Mouse (Mus musculus) stomach, embryonic 14.5 days (tissue): ENCODE data around the gene Gm49405. TPM values are rescaled to one million over a fixed set of nuclear protein-coding genes. Genes with fewer than 3 reads are reported as not detected.
"Not testable (repeated sequence)": the region's sequence is repeated elsewhere in the genome, so short reads cannot be mapped to it uniquely, and the experiment has no call there.

Experiments used
- ATAC-seq: fragments of 200-750 bp; cut with Nextera tagmentation; 2 replicates; pipeline ENCODE4 v1.8.0; 2017; ENCODE audit warnings: low read depth, moderate TSS enrichment; ENCODE audit not compliant: insufficient number of reproducible peaks, insufficient read depth, low FRiP score
- H3K27ac ChIP-seq: fragments of 300-500 bp; sonication (generic); 2 replicates; pipeline ENCODE4 v1.5.1; 2014; ENCODE audit warnings: mild to moderate bottlenecking, low read length, moderate library complexity, mixed read lengths
- H3K27me3 ChIP-seq: fragments of 300-500 bp; sonication (generic); 2 replicates; pipeline ENCODE4 v1.6.1; 2014; ENCODE audit warnings: low read length, control low read depth, mixed read lengths; ENCODE audit not compliant: control insufficient read depth, insufficient read depth
- H3K36me3 ChIP-seq: fragments of 300-500 bp; sonication (generic); 2 replicates; pipeline ENCODE4 v1.6.1; 2014; ENCODE audit warnings: mild to moderate bottlenecking, control low read depth, low read length, moderate library complexity, mixed read lengths; ENCODE audit not compliant: control insufficient read depth, insufficient read depth
- H3K4me1 ChIP-seq: fragments of 300-500 bp; sonication (generic); 2 replicates; pipeline ENCODE4 v1.6.1; 2014; ENCODE audit warnings: low read length, control low read depth, mixed read lengths; ENCODE audit not compliant: control insufficient read depth, insufficient read depth
- H3K4me2 ChIP-seq: fragments of 300-500 bp; sonication (generic); replicated peaks from 2 replicates; pipeline ENCODE4 v1.6.1; 2014; ENCODE audit warnings: low read depth, low read length, control low read depth
- H3K4me3 ChIP-seq: fragments of 300-500 bp; sonication (generic); 2 replicates; pipeline ENCODE4 v1.5.1; 2014; ENCODE audit warnings: low read depth, low read length, control low read depth
- H3K9ac ChIP-seq: fragments of 300-500 bp; sonication (generic); replicated peaks from 2 replicates; pipeline ENCODE4 v1.6.1; 2014; ENCODE audit warnings: low read depth, mild to moderate bottlenecking, control low read depth, low read length, moderate library complexity, mixed read lengths
- H3K9me3 ChIP-seq: fragments of 300-500 bp; sonication (generic); 2 replicates; pipeline ENCODE4 v1.6.1; 2016; ENCODE audit warnings: low read depth, low read length, control low read depth; ENCODE audit not compliant: control insufficient read depth
- WGBS: fragments of 180-500 bp; shearing (Covaris S2); extraction: QIAGEN DNeasy Blood & Tissue Kit; methylation state at CpG from one replicate; pipeline ENCODE4 v1.1.7; 2014; 5-methylcytosine and 5-hydroxymethylcytosine counted together
- polyA plus RNA-seq: library from polyadenylated mRNA; unstranded; fragments of >200 nt; fragmentation: Nextera tagmentation; extraction: Ambion mirVana; gene quantifications from 2 replicates; pipeline ENCODE4 v1.2.1, GENCODE M21; 2014

Gene Gm49405
- polyA plus RNA-seq, 1 experiment from 2014 or later = 3.3 TPM

DNA sequence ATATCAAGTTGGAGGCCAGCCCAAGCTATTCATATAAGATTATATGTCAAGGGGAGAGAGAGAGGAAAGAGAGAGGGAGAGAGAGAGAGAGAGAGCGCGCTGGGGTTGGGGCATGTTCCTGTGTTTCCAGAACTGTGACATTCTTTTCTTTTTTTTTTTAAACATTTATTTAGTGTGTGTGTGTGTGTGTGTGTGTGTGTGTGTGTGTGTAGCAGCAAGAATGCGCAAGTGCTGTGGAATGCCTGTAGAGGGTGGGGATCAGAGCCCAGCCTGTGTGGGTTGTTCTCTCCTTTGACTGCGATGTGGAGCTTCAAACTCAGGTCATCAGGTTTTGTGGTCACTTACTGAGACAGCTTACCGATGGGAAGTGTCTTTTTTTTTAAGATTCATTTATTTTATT is 40.2 kb upstream of the Gm49405 start:
- Histone ChIP-seq H3K9me3 (no peaks in the 10 kb centered on the region), H3K27me3 (no peaks in the 10 kb centered on the region), H3K9ac (no peak overlapping the region), H3K4me3 (no peak overlapping the region), H3K36me3 (no peaks in the 10 kb centered on the region), H3K4me2 (no peak overlapping the region), H3K4me1 (no peaks in the 10 kb centered on the region), H3K27ac (no peak overlapping the region)
- 76% methylated on average over 5 of the region's 5 CpGs for WGBS
- ATAC-seq = no peak

DNA sequence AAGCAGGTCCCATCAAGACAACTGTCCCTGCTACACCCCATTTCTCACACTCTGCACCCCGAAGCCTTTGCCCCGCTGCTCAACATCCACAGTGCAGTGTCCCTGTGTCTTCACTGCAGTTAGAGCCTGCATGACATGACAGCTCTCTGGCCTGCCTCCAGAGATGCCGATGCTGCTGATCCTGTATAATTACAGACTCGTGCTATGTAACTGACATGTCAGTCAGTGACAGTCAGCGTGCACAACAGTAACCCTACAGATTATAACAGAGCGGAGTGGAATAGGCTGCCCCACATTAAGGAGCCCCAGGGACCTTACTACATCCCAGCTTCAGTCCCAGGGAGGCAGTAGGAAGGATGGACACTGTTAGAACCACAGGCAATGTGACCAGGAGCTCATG is 38.6 kb upstream of the Gm49405 start:
- not testable (repeated sequence) for H3K9me3 ChIP-seq, H3K4me3 ChIP-seq, H3K27me3 ChIP-seq, ATAC-seq, H3K4me2 ChIP-seq, H3K4me1 ChIP-seq, H3K27ac ChIP-seq, H3K36me3 ChIP-seq, H3K9ac ChIP-seq
- WGBS = 90% methylated on average over 6 of the region's 6 CpGs

DNA sequence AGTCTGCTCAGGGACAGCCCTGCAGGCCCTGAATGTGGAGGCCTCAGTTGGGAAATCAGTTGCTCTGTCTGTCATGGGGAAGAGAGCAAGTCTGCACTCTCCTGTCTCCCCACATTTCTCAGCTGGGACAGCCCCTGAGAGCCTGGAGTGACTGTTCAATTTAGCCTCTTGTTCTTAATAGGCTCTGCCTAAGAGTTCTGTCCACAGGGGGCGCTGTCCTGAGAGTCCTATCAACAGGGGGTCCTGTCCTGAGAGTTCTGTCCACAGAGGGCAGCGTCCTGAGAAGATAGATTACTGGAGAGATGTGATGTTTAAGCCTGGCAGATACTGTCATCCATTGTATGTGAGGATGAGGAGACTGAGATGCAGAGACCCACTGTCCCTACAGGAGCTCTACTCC is 38.0 kb upstream of the Gm49405 start:
- no peak overlapping the region for H3K4me2 ChIP-seq
- H3K9ac ChIP-seq = no peak overlapping the region
- H3K27me3 ChIP-seq = no peaks in the 10 kb centered on the region
- no peak overlapping the region for H3K4me3 ChIP-seq
- no peaks in the 10 kb centered on the region for H3K36me3 ChIP-seq
- no peaks in the 10 kb centered on the region for H3K9me3 ChIP-seq
- WGBS = 13% methylated on average over 2 of the region's 2 CpGs
- ATAC-seq = no peak
- H3K27ac ChIP-seq = no peak overlapping the region
- no peaks in the 10 kb centered on the region for H3K4me1 ChIP-seq

DNA sequence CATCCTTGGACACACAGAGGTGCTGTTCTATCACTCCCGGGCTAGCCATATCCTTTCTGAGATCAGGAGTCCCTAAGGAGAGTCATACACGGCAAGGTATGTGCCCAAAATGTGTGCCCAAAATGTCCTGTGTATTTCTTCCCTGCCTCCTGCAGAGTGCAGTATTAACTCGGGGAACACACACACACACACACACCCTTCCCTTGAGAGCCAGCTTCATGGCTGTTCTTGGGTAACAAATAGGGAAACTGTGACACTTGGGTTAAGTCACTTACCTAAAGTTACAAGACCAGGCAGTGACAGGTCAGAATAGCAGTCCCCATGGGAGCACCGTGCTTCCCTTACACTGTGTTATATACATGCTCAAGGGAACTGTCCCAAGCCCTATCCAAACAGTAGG is 36.4 kb upstream of the Gm49405 start:
- Histone ChIP-seq H3K27ac (no peak overlapping the region), H3K36me3 (no peaks in the 10 kb centered on the region), H3K4me3 (no peak overlapping the region), H3K9ac (no peak overlapping the region), H3K4me2 (no peak overlapping the region), H3K9me3 (no peaks in the 10 kb centered on the region), H3K4me1 (no peaks in the 10 kb centered on the region), H3K27me3 (no peaks in the 10 kb centered on the region)
- 75% methylated on average over 4 of the region's 4 CpGs for WGBS
- no peak for ATAC-seq

DNA sequence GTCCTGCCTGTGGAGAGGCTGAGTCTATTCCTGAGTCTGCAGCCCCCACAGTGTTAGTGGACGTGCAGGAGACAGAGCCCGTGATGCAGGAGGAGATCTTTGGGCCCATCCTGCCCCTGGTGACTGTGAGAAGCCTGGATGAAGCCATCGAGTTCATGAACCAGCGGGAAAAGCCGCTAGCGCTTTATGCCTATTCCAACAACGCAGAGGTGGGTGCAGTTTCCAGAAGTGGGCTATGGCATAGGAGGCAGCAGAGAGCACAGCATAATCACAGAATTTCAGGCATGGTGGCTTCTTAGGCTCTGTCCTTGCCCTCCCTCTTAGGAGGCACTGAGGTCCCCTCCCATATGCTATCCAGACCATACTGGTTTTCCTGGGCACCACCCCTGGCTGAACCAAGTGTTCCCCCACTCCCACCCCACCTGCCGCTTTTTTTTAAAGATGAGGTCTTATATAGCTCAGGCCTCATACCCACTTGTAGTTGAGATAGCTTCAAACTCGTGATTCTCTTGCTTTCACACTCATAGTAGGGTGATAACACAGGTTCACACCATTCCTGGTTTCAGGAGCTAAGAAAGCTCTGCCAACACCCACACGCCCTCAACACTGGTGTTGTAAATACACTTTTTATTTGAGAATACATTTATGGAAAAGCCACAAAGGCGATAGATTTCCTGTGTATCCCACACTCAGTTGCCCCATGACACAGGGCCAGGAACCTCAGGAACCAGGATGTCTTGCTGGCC is 33.9 kb upstream of the Gm49405 start:
- no peaks in the 10 kb centered on the region for H3K4me1 ChIP-seq
- no peak overlapping the region for H3K4me3 ChIP-seq
- no peak overlapping the region for H3K4me2 ChIP-seq
- no peak overlapping the region for H3K27ac ChIP-seq
- H3K36me3 ChIP-seq = no peaks in the 10 kb centered on the region
- no peak for ATAC-seq
- no peaks in the 10 kb centered on the region for H3K9me3 ChIP-seq
- H3K27me3 ChIP-seq = no peaks in the 10 kb centered on the region
- 70% methylated on average over 11 of the region's 11 CpGs for WGBS
- H3K9ac ChIP-seq = no peak overlapping the region

DNA sequence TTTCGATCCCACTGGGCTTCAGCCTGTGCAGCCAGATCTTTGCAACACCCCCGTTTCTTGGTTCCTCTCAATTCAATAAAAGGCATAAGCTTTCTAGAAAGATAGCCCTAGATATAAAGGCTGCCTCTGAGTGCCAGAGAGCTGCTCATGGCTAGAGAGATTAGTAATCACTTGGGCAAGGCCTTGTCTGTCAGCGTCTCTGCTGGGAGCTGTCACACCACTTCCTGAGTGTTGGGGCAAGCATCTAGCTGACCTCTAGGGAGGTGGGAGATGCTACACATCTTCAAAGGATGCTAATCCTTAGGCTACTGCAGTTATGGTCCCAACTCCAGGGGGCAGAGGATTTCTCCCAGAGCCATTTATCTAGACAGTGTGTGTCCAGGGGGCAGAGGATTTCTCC is 33.2 kb upstream of the Gm49405 start:
- no peak for ATAC-seq
- no peaks in the 10 kb centered on the region for H3K9me3 ChIP-seq
- no peak overlapping the region for H3K4me2 ChIP-seq
- no peak overlapping the region for H3K9ac ChIP-seq
- no peak overlapping the region for H3K27ac ChIP-seq
- no peaks in the 10 kb centered on the region for H3K27me3 ChIP-seq
- 51% methylated on average over 3 of the region's 3 CpGs for WGBS
- no peaks in the 10 kb centered on the region for H3K4me1 ChIP-seq
- no peak overlapping the region for H3K4me3 ChIP-seq
- H3K36me3 ChIP-seq = no peaks in the 10 kb centered on the region

DNA sequence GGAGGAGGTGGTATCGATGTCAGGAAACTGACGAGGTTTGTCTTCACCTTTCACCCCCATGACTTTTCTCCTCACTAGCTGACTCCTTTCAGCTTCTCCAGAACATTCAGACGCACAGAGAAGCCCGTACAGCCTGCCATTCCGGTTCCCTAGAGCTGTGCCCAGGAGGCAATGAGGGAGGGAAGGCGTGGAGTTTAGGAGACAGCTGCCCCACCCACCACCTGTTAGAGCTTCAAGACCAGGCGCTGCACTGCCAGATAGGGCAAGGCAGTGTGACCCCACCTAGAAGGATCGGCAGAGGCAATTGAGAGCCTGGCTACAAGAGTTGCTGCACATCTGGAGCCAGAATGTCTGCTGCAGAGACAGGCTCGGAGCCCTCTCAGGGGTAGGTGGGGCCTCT is 28.2 kb upstream of the Gm49405 start, which contains the start of gene Aldh3b2:
TSS of gene Aldh3b2 (plus strand) at position 100 of the 400 bp plus-strand sequence.
- H3K9me3 ChIP-seq = no peaks in the 10 kb centered on the region
- WGBS = 22% methylated on average over 9 of the region's 9 CpGs
- H3K4me1 ChIP-seq = no peaks in the 10 kb centered on the region
- H3K9ac ChIP-seq = no peak within 1 kb of the TSS
- no peak within 1 kb of the TSS for H3K4me3 ChIP-seq
- no peak within 1 kb of the TSS for H3K4me2 ChIP-seq
- H3K36me3 ChIP-seq = no peaks in the 10 kb centered on the region
- no peak within 1 kb of the TSS for H3K27ac ChIP-seq
- ATAC-seq = peak; percentile 71; the same call in 1 of the 2 replicates
- H3K27me3 ChIP-seq = no peaks in the 10 kb centered on the region

DNA sequence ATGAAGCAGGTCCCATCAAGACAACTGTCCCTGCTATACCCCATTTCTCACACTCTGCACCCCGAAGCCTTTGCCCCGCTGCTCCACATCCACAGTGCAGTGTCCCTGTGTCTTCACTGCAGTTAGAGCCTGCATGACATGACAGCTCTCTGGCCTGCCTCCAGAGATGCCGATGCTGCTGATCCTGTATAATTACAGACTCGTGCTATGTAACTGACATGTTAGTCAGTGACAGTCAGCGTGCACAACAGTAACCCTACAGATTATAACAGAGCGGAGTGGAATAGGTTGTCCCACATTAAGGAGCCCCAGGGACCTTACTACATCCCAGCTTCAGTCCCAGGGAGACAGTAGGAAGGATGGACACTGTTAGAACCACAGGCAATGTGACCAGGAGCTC is 25.8 kb upstream of the Gm49405 start:
- 86% methylated on average over 6 of the region's 6 CpGs for WGBS
- not testable (repeated sequence) for H3K9ac ChIP-seq, H3K36me3 ChIP-seq, H3K9me3 ChIP-seq, H3K4me2 ChIP-seq, H3K27me3 ChIP-seq, ATAC-seq, H3K4me1 ChIP-seq, H3K4me3 ChIP-seq, H3K27ac ChIP-seq

DNA sequence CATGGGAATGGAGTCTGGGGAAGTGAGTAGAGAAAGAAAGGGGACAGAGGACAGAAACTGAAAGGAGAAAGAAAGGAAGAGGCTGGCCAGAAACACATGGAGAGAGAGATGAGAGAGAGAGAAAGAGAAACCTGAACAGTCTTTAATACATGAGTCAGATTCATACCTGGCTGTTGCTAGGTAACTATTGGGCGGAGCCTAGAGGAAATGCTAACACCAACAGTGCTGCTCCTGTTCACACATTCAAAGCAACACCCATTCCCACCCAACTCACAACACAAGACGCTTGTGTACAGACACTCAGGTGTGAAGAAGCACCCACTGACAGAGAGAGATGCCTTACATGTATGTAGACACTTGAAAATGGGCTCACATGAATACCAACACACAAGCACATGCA is 24.6 kb upstream of the Gm49405 start:
- 67% methylated on average over 2 of the region's 2 CpGs for WGBS
- Histone ChIP-seq H3K4me3 (no peak overlapping the region), H3K27me3 (no peaks in the 10 kb centered on the region), H3K36me3 (no peaks in the 10 kb centered on the region), H3K4me1 (no peaks in the 10 kb centered on the region), H3K9me3 (no peaks in the 10 kb centered on the region), H3K4me2 (no peak overlapping the region), H3K9ac (no peak overlapping the region), H3K27ac (no peak overlapping the region)
- no peak for ATAC-seq
